Mouse (Mus musculus) forebrain, embryonic 12.5 days (tissue): ENCODE results near the gene Slc34a2. TPM values are rescaled to one million over a fixed set of nuclear protein-coding genes. Genes with fewer than 3 reads are reported as not detected.

Experiments used
- ATAC-seq: fragments of 200-750 bp; cut with Nextera tagmentation; 2 replicates; pipeline ENCODE4 v1.8.0; 2017; ENCODE audit warnings: moderate TSS enrichment; ENCODE audit not compliant: low FRiP score
- H3K27ac ChIP-seq: fragments of 300-500 bp; sonication (generic); 2 replicates; pipeline ENCODE4 v1.5.1; 2016; ENCODE audit warnings: mild to moderate bottlenecking
- H3K27me3 ChIP-seq: fragments of 300-500 bp; sonication (generic); 2 replicates; pipeline ENCODE4 v1.6.1; 2016; ENCODE audit warnings: mild to moderate bottlenecking
- H3K36me3 ChIP-seq: fragments of 300-500 bp; sonication (generic); replicated peaks from 2 replicates; pipeline ENCODE4 v1.6.1; 2016; ENCODE audit warnings: mild to moderate bottlenecking
- H3K4me1 ChIP-seq: fragments of 300-500 bp; sonication (generic); 2 replicates; pipeline ENCODE4 v1.6.1; 2016
- H3K4me2 ChIP-seq: fragments of 300-500 bp; sonication (generic); 2 replicates; pipeline ENCODE4 v1.6.1; 2016; ENCODE audit warnings: mild to moderate bottlenecking, moderate library complexity
- H3K4me3 ChIP-seq: fragments of 300-500 bp; sonication (generic); replicated peaks from 2 replicates; pipeline ENCODE4 v1.5.1; 2016; ENCODE audit warnings: mild to moderate bottlenecking
- H3K9ac ChIP-seq: fragments of 300-500 bp; sonication (generic); 2 replicates; pipeline ENCODE4 v1.6.1; 2016; ENCODE audit warnings: mild to moderate bottlenecking
- H3K9me3 ChIP-seq: fragments of 300-500 bp; sonication (generic); 2 replicates; pipeline ENCODE4 v1.6.1; 2016
- WGBS: fragments of 180-500 bp; shearing (Covaris S2); methylation state at CpG from one replicate; pipeline ENCODE4 v1.1.7; 2016; 5-methylcytosine and 5-hydroxymethylcytosine counted together
- polyA plus RNA-seq: library from polyadenylated mRNA; unstranded; fragments of >200 nt; fragmentation: Nextera tagmentation; extraction: Ambion mirVana; gene quantifications from 2 replicates; pipeline ENCODE4 v1.2.1, GENCODE M21; 2016

Slc34a2 gene
- polyA plus RNA-seq, 1 experiment from 2014 or later, result not detected

DNA sequence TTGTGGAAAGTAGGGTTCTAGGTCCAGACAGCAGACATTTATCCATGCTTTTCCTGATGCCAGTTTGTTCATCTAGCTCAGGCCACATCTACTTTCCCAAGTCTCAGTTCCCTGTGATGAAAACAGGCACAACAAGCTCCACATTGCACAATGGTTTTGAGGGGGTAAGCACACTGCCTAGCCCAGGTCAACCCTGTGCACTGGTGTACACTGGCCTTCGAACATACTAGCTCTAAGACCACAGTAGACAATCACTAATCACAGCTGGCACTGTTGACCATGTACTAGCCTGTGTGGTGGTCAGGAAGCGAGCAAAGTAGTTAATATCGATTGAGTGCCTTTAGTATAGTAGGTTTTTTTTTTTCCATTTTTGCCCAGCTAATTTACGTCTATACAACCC is 34.4 kb upstream of the Slc34a2 start:
- Histone ChIP-seq H3K9ac (no peak overlapping the region), H3K36me3 (no peaks in the 10 kb centered on the region), H3K27ac (no peak overlapping the region), H3K4me2 (no peak overlapping the region), H3K27me3 (no peaks in the 10 kb centered on the region), H3K4me3 (no peak overlapping the region), H3K4me1 (no peaks in the 10 kb centered on the region), H3K9me3 (no peaks in the 10 kb centered on the region; the same call in 1 of the 2 replicates)
- no peak for ATAC-seq
- WGBS, result 78% methylated on average over 4 of the region's 4 CpGs

DNA sequence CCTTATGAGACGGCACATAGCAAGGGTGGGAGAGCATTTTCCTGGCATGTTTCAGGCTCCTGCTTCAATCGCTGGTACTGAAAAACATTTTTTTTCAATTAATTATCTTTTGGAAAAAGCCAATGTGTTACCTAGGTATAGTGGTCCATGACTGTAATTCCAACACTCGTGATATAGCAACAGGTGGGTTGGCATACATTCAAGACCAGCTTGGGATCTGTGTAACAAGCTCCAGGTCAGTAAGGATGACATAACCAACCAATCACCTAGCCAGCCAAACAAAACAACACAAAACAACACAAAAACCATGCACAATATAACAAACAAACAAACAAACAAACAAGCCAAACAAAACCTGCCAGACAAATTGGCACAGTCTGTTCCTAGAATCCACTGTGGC is 33.9 kb upstream of the Slc34a2 start:
- H3K9me3 ChIP-seq, result no peaks in the 10 kb centered on the region; the same call in 1 of the 2 replicates
- no peaks in the 10 kb centered on the region for H3K27me3 ChIP-seq
- H3K4me1 ChIP-seq, result no peaks in the 10 kb centered on the region
- no peak overlapping the region for H3K4me2 ChIP-seq
- H3K27ac ChIP-seq, result no peak overlapping the region
- no peaks in the 10 kb centered on the region for H3K36me3 ChIP-seq
- ATAC-seq, result no peak
- 86% methylated on average over 3 of the region's 3 CpGs for WGBS
- no peak overlapping the region for H3K4me3 ChIP-seq
- no peak overlapping the region for H3K9ac ChIP-seq

DNA sequence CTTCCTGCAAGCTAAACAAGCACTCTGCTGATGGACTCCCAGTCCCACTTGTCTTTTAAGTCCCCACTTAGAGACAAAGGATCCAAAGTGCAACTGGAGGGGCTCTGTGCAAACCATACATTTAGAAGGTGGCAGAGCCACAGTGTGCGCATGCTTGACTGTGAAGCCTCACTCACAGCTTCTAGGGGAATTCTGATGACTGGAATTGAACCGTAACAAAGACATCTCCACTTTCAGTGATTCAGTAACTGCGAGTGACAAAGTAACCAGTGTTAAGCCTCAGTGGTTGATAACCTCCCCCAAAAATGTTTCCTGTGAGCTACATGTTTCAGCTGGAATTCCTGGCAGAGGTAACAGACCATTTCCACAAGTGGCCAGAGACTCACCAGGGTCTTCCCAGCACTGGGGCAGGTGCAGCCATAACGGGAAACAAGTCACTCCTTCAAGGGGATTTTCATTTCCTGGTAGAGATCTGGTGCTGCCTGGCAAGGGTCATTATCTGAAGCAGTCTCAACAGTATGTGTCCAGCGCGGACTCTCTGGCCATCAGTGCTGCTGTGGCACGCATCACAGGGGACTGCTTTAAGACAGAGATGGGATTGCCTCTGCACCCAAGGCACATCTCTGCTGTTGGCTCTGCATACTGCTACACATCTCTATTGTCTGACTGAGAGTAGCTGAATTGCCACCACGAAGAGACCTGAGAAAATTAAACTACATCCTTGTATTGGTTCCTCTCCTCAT is 28.7 kb upstream of the Slc34a2 start:
- Histone ChIP-seq H3K9ac (no peak overlapping the region), H3K36me3 (no peaks in the 10 kb centered on the region), H3K4me1 (no peaks in the 10 kb centered on the region), H3K27ac (no peak overlapping the region), H3K4me2 (no peak overlapping the region), H3K9me3 (no peaks in the 10 kb centered on the region; the same call in 1 of the 2 replicates), H3K4me3 (no peak overlapping the region), H3K27me3 (no peaks in the 10 kb centered on the region)
- ATAC-seq, result no peak
- WGBS, result 90% methylated on average over 8 of the region's 8 CpGs

DNA sequence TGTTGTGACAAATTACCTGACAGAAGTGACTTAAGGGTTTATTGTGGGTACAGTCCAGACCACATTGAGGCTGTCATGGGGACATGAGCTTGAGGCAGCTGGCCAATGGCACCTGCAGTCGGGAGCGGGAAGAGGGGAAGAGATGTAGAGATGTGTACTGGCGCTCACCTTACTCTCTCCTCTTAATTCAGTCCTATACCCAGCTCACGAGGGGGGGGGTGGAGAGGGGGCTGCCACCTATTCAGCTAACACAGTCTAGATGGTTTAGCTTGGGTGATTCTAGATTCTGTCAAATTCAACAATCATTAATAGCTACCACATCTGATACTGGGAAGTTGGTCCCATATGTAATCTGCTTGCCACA is 28.1 kb upstream of the Slc34a2 start:
- Histone ChIP-seq H3K4me2 (no peak overlapping the region), H3K4me1 (no peaks in the 10 kb centered on the region), H3K9ac (no peak overlapping the region), H3K27me3 (no peaks in the 10 kb centered on the region), H3K36me3 (no peaks in the 10 kb centered on the region), H3K9me3 (no peaks in the 10 kb centered on the region; the same call in 1 of the 2 replicates), H3K27ac (no peak overlapping the region), H3K4me3 (no peak overlapping the region)
- 88% methylated on average over 4 of the region's 4 CpGs for WGBS
- no peak for ATAC-seq

DNA sequence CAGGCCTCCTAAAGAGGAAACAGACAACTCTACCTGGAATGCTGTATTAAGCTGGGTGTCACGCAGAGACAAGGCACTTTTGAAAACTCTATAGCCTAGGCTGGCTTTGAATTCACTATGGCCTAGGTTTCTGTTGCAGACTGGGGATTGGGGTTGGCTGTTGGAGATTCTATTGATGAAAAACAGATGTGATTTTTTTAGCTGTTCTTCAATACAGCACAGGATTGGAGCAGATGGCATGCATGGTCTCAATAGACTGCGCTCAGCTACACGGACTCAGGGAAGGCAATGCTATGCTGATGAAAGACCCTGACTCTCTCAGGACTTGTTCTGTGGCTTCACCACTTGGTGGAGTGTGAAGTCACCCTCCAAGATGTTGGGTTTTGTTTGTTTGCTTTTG is 26.6 kb upstream of the Slc34a2 start:
- WGBS, result 76% methylated on average over 3 of the region's 3 CpGs
- no peaks in the 10 kb centered on the region for H3K27me3 ChIP-seq
- no peak for ATAC-seq

DNA sequence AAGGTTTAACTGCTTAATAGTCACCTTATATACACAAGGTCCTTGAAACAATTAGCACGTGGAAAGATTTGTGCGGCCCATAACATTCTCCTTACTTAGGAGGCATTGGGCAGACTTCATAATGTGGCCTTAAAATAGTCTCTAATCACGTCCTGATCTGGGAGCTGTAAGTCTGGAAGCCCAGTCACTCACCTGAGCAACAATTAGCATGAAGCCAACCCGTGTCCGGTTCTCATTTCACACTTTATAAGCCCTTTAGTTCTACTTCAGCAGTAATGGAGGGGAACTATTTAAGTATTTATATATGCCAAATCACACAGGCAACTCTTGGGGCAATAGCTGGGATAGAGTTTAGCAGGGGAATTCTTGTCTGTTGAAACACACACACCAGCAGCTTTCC is 21.3 kb upstream of the Slc34a2 start:
- H3K27me3 ChIP-seq, result no peaks in the 10 kb centered on the region
- H3K9me3 ChIP-seq, result no peaks in the 10 kb centered on the region
- H3K36me3 ChIP-seq, result no peaks in the 10 kb centered on the region
- no peak overlapping the region for H3K27ac ChIP-seq
- no peak overlapping the region for H3K4me3 ChIP-seq
- 81% methylated on average over 5 of the region's 5 CpGs for WGBS
- no peaks in the 10 kb centered on the region for H3K4me1 ChIP-seq
- no peak for ATAC-seq
- no peak overlapping the region for H3K4me2 ChIP-seq
- H3K9ac ChIP-seq, result no peak overlapping the region

More for the DNA sequence above, 26.6 kb upstream of the Slc34a2 start:
- no peaks in the 10 kb centered on the region for H3K4me1 ChIP-seq
- no peak overlapping the region for H3K27ac ChIP-seq
- no peak overlapping the region for H3K9ac ChIP-seq
- H3K4me3 ChIP-seq, result no peak overlapping the region
- H3K36me3 ChIP-seq, result no peaks in the 10 kb centered on the region
- no peaks in the 10 kb centered on the region for H3K9me3 ChIP-seq
- H3K4me2 ChIP-seq, result no peak overlapping the region

DNA sequence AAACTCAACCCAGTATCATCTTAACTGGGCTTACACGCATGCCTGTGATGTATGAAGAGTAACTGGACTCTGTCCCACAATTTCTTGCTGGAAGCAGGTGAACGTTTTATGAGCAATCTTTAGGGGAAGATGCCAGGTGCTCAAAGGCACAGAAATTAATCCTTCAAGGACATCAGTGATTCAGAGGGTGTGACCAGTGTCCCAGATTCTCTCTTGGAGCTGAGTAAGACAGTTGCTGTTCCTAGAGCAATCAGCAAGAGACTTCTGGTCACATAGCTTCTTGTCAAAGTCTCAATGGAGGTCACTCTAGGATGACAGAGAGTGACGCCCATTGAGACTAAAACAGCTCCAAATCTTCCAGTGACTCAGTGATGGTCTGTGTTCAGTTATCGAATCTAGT is 19.6 kb upstream of the Slc34a2 start:
- Histone ChIP-seq H3K36me3 (no peaks in the 10 kb centered on the region), H3K4me1 (0 out of 2 replicates have a peak, but pooled peaks cover under 1% of the 10 kb centered on the region), H3K9me3 (no peaks in the 10 kb centered on the region), H3K4me3 (no peak overlapping the region), H3K4me2 (no peak overlapping the region), H3K27me3 (no peaks in the 10 kb centered on the region), H3K9ac (no peak overlapping the region), H3K27ac (no peak overlapping the region)
- WGBS, result 84% methylated on average over 4 of the region's 4 CpGs
- no peak for ATAC-seq

DNA sequence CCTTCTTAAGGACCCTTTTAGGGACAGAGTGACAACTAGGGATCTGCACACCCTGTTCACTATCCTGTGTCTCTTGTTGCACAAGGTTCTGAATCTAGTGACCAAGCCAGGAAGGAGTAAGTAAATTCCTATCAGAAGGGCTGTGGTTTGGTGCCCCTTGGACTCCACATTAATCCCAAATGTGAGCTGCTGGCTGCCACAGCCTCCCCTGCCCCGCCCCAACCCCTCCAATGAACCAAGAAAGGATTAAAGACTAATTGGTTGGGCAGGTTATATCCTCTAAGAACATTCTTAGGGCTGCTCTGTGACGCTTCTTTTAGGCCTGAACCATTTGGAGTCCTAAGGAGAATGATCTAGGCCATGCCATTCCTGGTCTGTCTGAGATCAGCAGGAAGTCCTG is 14.4 kb upstream of the Slc34a2 start:
- Histone ChIP-seq H3K36me3 (no peaks in the 10 kb centered on the region), H3K27me3 (no peaks in the 10 kb centered on the region; the same call in 1 of the 2 replicates), H3K4me2 (no peak overlapping the region), H3K9ac (no peak overlapping the region), H3K4me3 (no peak overlapping the region), H3K4me1 (0 out of 2 replicates have a peak, but pooled peaks cover 8% of the 10 kb centered on the region), H3K9me3 (no peaks in the 10 kb centered on the region), H3K27ac (no peak overlapping the region)
- WGBS, result 19% methylated on average over 2 of the region's 2 CpGs
- no peak for ATAC-seq

DNA sequence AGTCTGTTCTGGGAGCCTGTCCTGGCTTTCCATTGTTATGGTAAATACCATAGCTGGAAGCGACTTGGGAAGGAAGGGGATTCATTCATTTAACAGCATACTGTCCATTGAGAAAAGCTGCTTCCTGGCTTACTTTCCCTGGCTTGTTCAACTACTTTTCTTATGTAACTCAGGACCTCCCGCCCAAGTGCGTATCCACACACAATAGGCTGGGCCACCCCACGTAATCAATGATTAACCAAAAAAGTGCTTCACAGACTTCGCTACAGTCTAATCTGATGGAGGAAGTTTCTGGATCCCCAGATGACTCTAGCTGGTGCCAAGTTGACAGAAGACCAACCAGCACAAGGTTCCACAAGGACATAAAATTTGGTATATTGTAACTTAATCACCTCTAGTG is 14.0 kb upstream of the Slc34a2 start:
- Histone ChIP-seq H3K4me3 (no peak overlapping the region), H3K27ac (no peak overlapping the region), H3K4me2 (no peak overlapping the region), H3K9ac (no peak overlapping the region), H3K27me3 (no peaks in the 10 kb centered on the region; the same call in 1 of the 2 replicates), H3K36me3 (no peaks in the 10 kb centered on the region), H3K9me3 (no peaks in the 10 kb centered on the region), H3K4me1 (0 out of 2 replicates have a peak, but pooled peaks cover 8% of the 10 kb centered on the region)
- WGBS, result 15% methylated on average over 5 of the region's 5 CpGs
- ATAC-seq, result no peak

DNA sequence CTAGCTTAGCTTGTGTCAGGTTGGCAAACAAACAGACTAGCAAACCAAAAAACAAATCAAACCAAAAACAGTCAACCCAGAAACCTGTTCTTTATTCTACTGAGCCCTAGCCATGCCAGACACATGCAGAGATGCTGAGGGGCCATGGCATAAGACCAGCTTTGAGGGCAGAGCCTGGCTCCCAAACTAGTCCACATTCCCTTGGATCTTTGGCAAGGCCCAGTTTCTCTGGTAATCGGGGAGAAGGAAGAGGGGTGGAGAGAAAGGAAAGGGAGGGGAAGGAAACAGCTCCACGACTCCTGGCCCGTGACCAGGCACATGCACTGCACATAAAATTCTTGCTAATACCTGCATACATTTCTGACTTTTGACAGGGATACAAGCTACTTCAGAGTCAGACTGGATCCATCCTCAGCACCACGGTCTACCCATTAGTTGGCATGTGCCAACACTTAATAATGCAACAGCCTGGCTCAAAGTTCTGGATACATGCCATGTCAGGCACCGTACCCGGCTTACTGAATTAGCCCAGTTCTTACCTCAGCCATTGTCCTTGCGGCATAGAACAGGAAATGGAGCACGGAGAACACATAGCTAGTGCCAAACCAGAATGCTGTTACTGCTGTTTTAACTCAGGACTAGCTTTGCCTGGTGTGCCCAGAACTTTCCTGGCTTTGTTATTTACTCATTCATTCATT is 12.5 kb upstream of the Slc34a2 start:
- no peaks in the 10 kb centered on the region for H3K9me3 ChIP-seq
- no peak overlapping the region for H3K4me2 ChIP-seq
- no peak overlapping the region for H3K4me3 ChIP-seq
- no peaks in the 10 kb centered on the region for H3K36me3 ChIP-seq
- H3K4me1 ChIP-seq, result 0 out of 2 replicates have a peak, but pooled peaks cover 8% of the 10 kb centered on the region
- no peak overlapping the region for H3K27ac ChIP-seq
- ATAC-seq, result no peak
- H3K27me3 ChIP-seq, result no peaks in the 10 kb centered on the region; the same call in 1 of the 2 replicates
- no peak overlapping the region for H3K9ac ChIP-seq
- WGBS, result 91% methylated on average over 8 of the region's 8 CpGs

DNA sequence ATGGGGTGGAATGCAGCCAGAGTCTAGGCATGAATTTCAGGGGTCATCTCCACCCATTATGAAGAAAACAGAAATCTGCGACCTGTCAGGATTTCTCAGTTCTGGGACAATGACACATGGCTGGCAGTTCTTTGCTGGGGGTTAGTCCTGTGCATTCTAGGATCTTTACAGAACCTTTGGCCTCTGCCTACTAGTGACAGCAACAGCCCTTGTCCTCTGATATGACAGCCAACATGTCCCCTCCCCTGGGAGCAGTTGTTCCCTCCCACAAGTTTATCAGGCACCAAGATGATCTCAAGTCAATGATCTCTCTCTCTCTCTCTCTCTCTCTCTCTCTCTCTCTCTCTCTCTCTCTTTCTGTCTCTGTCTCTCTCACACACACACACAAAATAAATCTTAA is 6.5 kb upstream of the Slc34a2 start:
- Histone ChIP-seq H3K27me3 (no peaks in the 10 kb centered on the region), H3K9ac (no peak overlapping the region), H3K27ac (no peak overlapping the region), H3K4me2 (no peak overlapping the region), H3K36me3 (no peaks in the 10 kb centered on the region), H3K4me1 (no peaks in the 10 kb centered on the region), H3K9me3 (no peaks in the 10 kb centered on the region), H3K4me3 (no peak overlapping the region)
- 83% methylated on average over 1 of the region's 1 CpGs for WGBS
- no peak for ATAC-seq

DNA sequence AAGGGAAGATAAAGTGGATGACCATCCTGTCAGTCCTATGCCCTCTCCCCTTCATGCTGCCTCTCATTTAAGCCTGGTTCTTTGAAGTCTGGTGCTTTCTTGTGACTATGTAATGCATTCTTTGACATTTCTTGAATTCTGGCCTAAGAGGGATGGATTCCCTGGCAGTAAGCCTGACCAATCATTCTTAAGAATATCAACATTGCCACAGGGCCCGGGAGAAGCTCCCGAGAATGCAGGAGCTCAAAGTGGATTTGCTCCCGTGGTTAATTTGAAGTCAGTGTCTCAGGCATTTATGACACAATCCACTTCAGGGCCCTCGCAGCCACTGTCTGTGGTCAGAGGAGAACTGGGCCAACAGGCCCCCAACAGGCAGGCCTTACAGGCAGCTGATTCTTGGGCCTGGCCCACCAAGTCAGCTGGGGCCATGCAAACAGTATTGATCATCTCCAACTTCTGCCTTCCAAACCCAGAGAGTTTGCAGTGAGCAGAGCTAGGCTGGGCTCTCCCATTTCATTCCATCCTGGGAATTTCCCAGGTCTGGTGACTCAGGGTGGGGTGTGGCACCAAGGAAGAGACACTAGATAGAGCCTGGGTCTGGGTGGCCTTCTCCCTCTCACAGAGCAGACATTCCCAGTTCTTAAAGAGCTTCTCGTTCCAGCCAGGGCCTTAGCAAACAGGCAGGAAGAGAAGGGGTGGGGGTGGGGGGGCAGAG is 4.3 kb downstream of the Slc34a2 start:
- no peak overlapping the region for H3K9ac ChIP-seq
- no peak overlapping the region for H3K4me3 ChIP-seq
- 66% methylated on average over 5 of the region's 5 CpGs for WGBS
- H3K36me3 ChIP-seq, result no peaks in the 10 kb centered on the region
- ATAC-seq, result no peak
- H3K27ac ChIP-seq, result no peak overlapping the region
- no peak overlapping the region for H3K4me2 ChIP-seq
- H3K4me1 ChIP-seq, result no peaks in the 10 kb centered on the region
- H3K27me3 ChIP-seq, result no peaks in the 10 kb centered on the region
- H3K9me3 ChIP-seq, result no peaks in the 10 kb centered on the region
